Comparison of ENCODE assay signal across 8 mouse cellular contexts in genomic region chr9:111117794-111118251, GRCm38 (mm10). TPM values are rescaled to one million over a fixed set of nuclear protein-coding genes. Genes with fewer than 3 reads are reported as not detected.
DNase-seq lines count a peak whose midpoint lies in the region; ATAC-seq lines count a peak whose summit lies in the region.

No protein-coding gene starts in this region.

- peak overlapping the region; percentile 100 for H3K4me3 ChIP-seq in hindbrain, embryonic 16.5 days (ENCODE audit: low read length)

- peaks cover 17% of the 10 kb centered on the region for H3K4me1 ChIP-seq in hindbrain, embryonic 16.5 days (ENCODE audit: control insufficient read depth, insufficient read depth, low read depth, low read length)

- peak overlapping the region; percentile 86 for H3K4me2 ChIP-seq in hindbrain, embryonic 16.5 days (ENCODE audit: low read length)

- no peaks in the 10 kb centered on the region for H3K9me3 ChIP-seq in hindbrain, embryonic 16.5 days (ENCODE audit: control insufficient read depth, low read length)

- ATAC-seq in hindbrain, embryonic 16.5 days = peak; percentile 97
- ATAC-seq in megakaryocyte progenitor cell, adult 5-6 weeks (replicated peaks; ENCODE audit: poor library complexity) = peak; percentile 81

- peak overlapping the region; percentile 89 for H3K9ac ChIP-seq in hindbrain, embryonic 16.5 days (ENCODE audit: low read depth, low read length)

- intact Hi-C loops in left cerebral cortex, postnatal 10 days (cut with DNase I) = no loop called here

- H3K27me3 ChIP-seq in hindbrain, embryonic 16.5 days (replicated peaks; ENCODE audit: control insufficient read depth, insufficient read depth, low read length) = no peaks in the 10 kb centered on the region

- peak; percentile 89 for DNase-seq in ZHBTc4 (ENCODE audit: low read depth, low spot score)
- DNase-seq in cerebellum, postnatal 36 days = peak; percentile 86 to 91
- peak; percentile 88 for DNase-seq in gastrocnemius, adult 18-20 months (ENCODE audit: low spot score)
- DNase-seq in left cerebral cortex, postnatal 10 days (ENCODE audit: extremely low spot score in 1 of 2, low spot score in 2 of 2) = peak; percentile 49 to 91
- peak; percentile 85 for DNase-seq in right cerebral cortex, postnatal 25 days
- DNase-seq in urinary bladder, postnatal 4 days (ENCODE audit: low spot score in 2 of 2) = peak; percentile 82 to 86

- peak overlapping the region; percentile 84 for H3K27ac ChIP-seq in hindbrain, embryonic 16.5 days (ENCODE audit: low read depth, low read length)

- H3K36me3 ChIP-seq in hindbrain, embryonic 16.5 days (ENCODE audit: control insufficient read depth, insufficient read depth, low read length) = no peaks in the 10 kb centered on the region

- 0% methylated on average over 54 of the region's 56 CpGs for WGBS in hindbrain, embryonic 16.5 days

RNA-seq across cellular contexts. Expression of gene Lrrfip2, which starts 0.4 kb away (rescaled TPM):
- 10 to 100 TPM; 72.4 to 82.2 TPM for total RNA-seq in gastrocnemius, adult 18-20 months (2021)
- polyA plus RNA-seq in hindbrain, embryonic 16.5 days (2015; fragmentation: Nextera tagmentation; extraction: Ambion mirVana) = 46.5 and 47.1 TPM in 2 replicates
- total RNA-seq in left cerebral cortex, postnatal 10 days (2021) = 10 to 100 TPM; 31.4 to 32.5 TPM
- total RNA-seq in megakaryocyte progenitor cell, adult 5-6 weeks (2015) = 43.9 and 48.3 TPM in 2 replicates
- total RNA-seq in megakaryocyte progenitor cell, adult 5-6 weeks (2017) = 66.8 and 74.0 TPM in 2 replicates

Comparison
In these comparisons a context has a peak if more than half of its experiments do, and no peak if none do; other contexts are left out.
1. Peak in every context shown above with its lines: DNase-seq, ATAC-seq, H3K4me3 ChIP-seq and H3K27ac ChIP-seq.